Comparison of ENCODE assay signal across 25 mouse cellular contexts in genomic region chr3:53854261-53854660, GRCm38 (mm10). TPM values are rescaled to one million over a fixed set of nuclear protein-coding genes. Genes with fewer than 3 reads are reported as not detected.
DNase-seq lines count a peak whose midpoint lies in the region; ATAC-seq and TF ChIP-seq lines count a peak whose summit lies in the region.
"Had no signal": no experiment of that assay in that cellular context is flagged by ENCODE, and none has a peak within 500 bp of the region (broad histone marks: within the 10 kb centered on the region; RNA-seq: fewer than 3 reads in every experiment).

No protein-coding gene starts in this region.

- no peak for TF ChIP-seq EP300 in heart, adult 2 months (IDR thresholded peaks at IDR 0.05; ENCODE audit: insufficient read depth, low read depth, low read length)

- no peak overlapping the region for H3K4me3 ChIP-seq in heart, adult 2 months
- H3K4me3 ChIP-seq in midbrain, embryonic 11.5 days (ENCODE audit: low read depth, low read length), result no peak overlapping the region
- H3K4me3 ChIP-seq in midbrain, postnatal 0 days (ENCODE audit: low read depth, low read length), result no peak overlapping the region
- H3K4me3 ChIP-seq: embryonic facial prominence, embryonic 10.5 days; embryonic facial prominence, embryonic 12.5 days; forebrain, embryonic 12.5 days; forebrain, embryonic 15.5 days had no signal

- H3K36me3 ChIP-seq in heart, adult 2 months (ENCODE audit: control insufficient read depth, insufficient read depth, low read length), result no peaks in the 10 kb centered on the region; the same call in 1 of the 2 replicates
- no peaks in the 10 kb centered on the region for H3K36me3 ChIP-seq in midbrain, embryonic 11.5 days (ENCODE audit: control insufficient read depth, insufficient read depth, low read length)
- peaks cover 12% of the 10 kb centered on the region; the same call in 1 of the 2 replicates for H3K36me3 ChIP-seq in midbrain, postnatal 0 days (ENCODE audit: insufficient read depth, low read length)

- no peak overlapping the region for H3K27ac ChIP-seq in heart, adult 2 months
- no peak overlapping the region for H3K27ac ChIP-seq in midbrain, embryonic 11.5 days (ENCODE audit: low read depth, low read length)
- no peak overlapping the region for H3K27ac ChIP-seq in midbrain, postnatal 0 days (ENCODE audit: low read depth, low read length)
- H3K27ac ChIP-seq: embryonic facial prominence, embryonic 10.5 days; embryonic facial prominence, embryonic 12.5 days; forebrain, embryonic 12.5 days; forebrain, embryonic 15.5 days had no signal

- ATAC-seq in midbrain, embryonic 11.5 days (ENCODE audit: low FRiP score), result no peak
- ATAC-seq in midbrain, postnatal 0 days (ENCODE audit: low FRiP score), result no peak
- ATAC-seq: forebrain, embryonic 15.5 days; forebrain, postnatal 0 days had no signal

- no peaks in the 10 kb centered on the region for H3K4me1 ChIP-seq in heart, adult 2 months (ENCODE audit: control insufficient read depth, insufficient read depth, low read length)
- no peaks in the 10 kb centered on the region for H3K4me1 ChIP-seq in midbrain, embryonic 11.5 days (ENCODE audit: control insufficient read depth, insufficient read depth, low read length)
- no peaks in the 10 kb centered on the region for H3K4me1 ChIP-seq in midbrain, postnatal 0 days (ENCODE audit: insufficient read depth, low read length)
- H3K4me1 ChIP-seq: embryonic facial prominence, embryonic 10.5 days; embryonic facial prominence, embryonic 12.5 days; forebrain, embryonic 12.5 days; forebrain, embryonic 15.5 days had no signal

- no peak overlapping the region for H3K4me2 ChIP-seq in midbrain, embryonic 11.5 days
- H3K4me2 ChIP-seq in midbrain, postnatal 0 days (ENCODE audit: low read depth, low read length, poor library complexity, severe bottlenecking), result no peak overlapping the region
- H3K4me2 ChIP-seq: embryonic facial prominence, embryonic 12.5 days; forebrain, embryonic 12.5 days; forebrain, embryonic 15.5 days had no signal

- DNase-seq in heart, adult 11 months, result peak; percentile 59
- no peak for DNase-seq in heart, adult 2 months
- DNase-seq in midbrain, embryonic 11.5 days (ENCODE audit: low spot score, missing footprints), result peak; percentile 73
- no peak for DNase-seq in midbrain, postnatal 0 days (ENCODE audit: low spot score)
- no peak for DNase-seq in cerebellum, adult 9-11 months
- DNase-seq: adrenal gland, adult 2 months; adrenal gland, postnatal 10 days; adrenal gland, postnatal 25 days; cerebellum, adult 11 months; cerebellum, adult 18-20 months; cerebellum, adult 8-10 months; cerebellum, postnatal 10 days; cerebellum, postnatal 25 days; forebrain, postnatal 0 days had no signal

- H3K9ac ChIP-seq in heart, adult 2 months (ENCODE audit: low read depth, low read length), result no peak overlapping the region
- H3K9ac ChIP-seq in midbrain, embryonic 11.5 days (ENCODE audit: low read length), result no peak overlapping the region
- H3K9ac ChIP-seq in midbrain, postnatal 0 days (replicated peaks; ENCODE audit: low read length, poor library complexity, severe bottlenecking), result no peak overlapping the region
- H3K9ac ChIP-seq: embryonic facial prominence, embryonic 12.5 days; forebrain, embryonic 12.5 days; forebrain, embryonic 15.5 days; forebrain, postnatal 0 days had no signal

- no peak for TF ChIP-seq POLR2A in heart, adult 2 months (IDR thresholded peaks at IDR 0.05; ENCODE audit: insufficient read depth, low read depth, low read length)

- no peaks in the 10 kb centered on the region for H3K27me3 ChIP-seq in heart, adult 2 months (ENCODE audit: control insufficient read depth, insufficient read depth, low read length)
- no peaks in the 10 kb centered on the region for H3K27me3 ChIP-seq in midbrain, embryonic 11.5 days (ENCODE audit: control insufficient read depth, insufficient read depth, low read length)
- H3K27me3 ChIP-seq in midbrain, postnatal 0 days (ENCODE audit: insufficient read depth, low read length), result no peaks in the 10 kb centered on the region
- H3K27me3 ChIP-seq: embryonic facial prominence, embryonic 12.5 days; forebrain, embryonic 12.5 days; forebrain, embryonic 15.5 days had no signal

- H3K79me2 ChIP-seq in heart, adult 2 months (replicated peaks; ENCODE audit: control insufficient read depth, insufficient read depth, low read length), result no peaks in the 10 kb centered on the region

- 84% methylated on average over 4 of the region's 4 CpGs for WGBS in heart, adult 2 months
- WGBS in midbrain, embryonic 11.5 days, result 85% methylated on average over 4 of the region's 4 CpGs
- WGBS in midbrain, postnatal 0 days, result 88% methylated on average over 4 of the region's 4 CpGs

- H3K9me3 ChIP-seq in midbrain, embryonic 11.5 days (ENCODE audit: control insufficient read depth, low read length), result no peaks in the 10 kb centered on the region
- no peaks in the 10 kb centered on the region for H3K9me3 ChIP-seq in midbrain, postnatal 0 days (ENCODE audit: low read length)
- H3K9me3 ChIP-seq: embryonic facial prominence, embryonic 10.5 days; embryonic facial prominence, embryonic 12.5 days; forebrain, embryonic 12.5 days; forebrain, embryonic 15.5 days had no signal

- TF ChIP-seq CTCF in heart, adult 2 months (IDR thresholded peaks at IDR 0.05), result no peak
- TF ChIP-seq CTCF in midbrain, postnatal 0 days (IDR thresholded peaks at IDR 0.05), result no peak

- intact Hi-C loops in heart, adult 2 months (cut with DNase I), result no loop called here

RNA-seq across cellular contexts. Expression of gene Ufm1, which starts 9.4 kb away (rescaled TPM):
- 10 to 100 TPM; 47.9 to 53.9 TPM for total RNA-seq in heart, adult 2 months (2021)
- 9.6 and 18.9 TPM in 2 replicates for polyA plus RNA-seq in heart, adult 2 months (2012; rRNA removed)
- polyA plus RNA-seq in midbrain, embryonic 11.5 days (2014; fragmentation: Nextera tagmentation; extraction: Ambion mirVana), result 105 and 109 TPM in 2 replicates
- total RNA-seq in midbrain, postnatal 0 days (2014; rRNA removed), result 28.1 and 33.1 TPM in 2 replicates
- 73.7 and 83.4 TPM in 2 replicates for polyA plus RNA-seq in midbrain, postnatal 0 days (2015; fragmentation: Nextera tagmentation; extraction: Ambion mirVana)

RNA-seq across cellular contexts. Expression of gene Gm10985, which starts 9.4 kb away (rescaled TPM):
- total RNA-seq in heart, adult 2 months (2021), result not detected
- polyA plus RNA-seq in heart, adult 2 months (2012; rRNA removed), result not detected in 2 replicates
- not detected in 2 replicates for polyA plus RNA-seq in midbrain, embryonic 11.5 days (2014; fragmentation: Nextera tagmentation; extraction: Ambion mirVana)
- not detected in 2 replicates for total RNA-seq in midbrain, postnatal 0 days (2014; rRNA removed)
- not detected in 2 replicates for polyA plus RNA-seq in midbrain, postnatal 0 days (2015; fragmentation: Nextera tagmentation; extraction: Ambion mirVana)
- total RNA-seq: adrenal gland, adult 2 months; adrenal gland, postnatal 10 days; adrenal gland, postnatal 25 days; adrenal gland, postnatal 4 days; ES-E14; forebrain, postnatal 0 days; MEL had no signal
- polyA plus RNA-seq: adrenal gland, adult 2 months; brain, embryonic 14.5 days; C2C12; cortical plate, adult 2 months; embryonic facial prominence, embryonic 10.5 days; embryonic facial prominence, embryonic 12.5 days; embryonic facial prominence, embryonic 14.5 days; forebrain, embryonic 12.5 days; forebrain, embryonic 15.5 days; forebrain, postnatal 0 days had no signal

Comparison
In these comparisons a context has a peak if more than half of its experiments do, and no peak if none do; other contexts are left out.
1. DNase-seq: peak in heart, adult 11 months (single experiment) and midbrain, embryonic 11.5 days (single experiment); none in heart, adult 2 months (0 of 2), midbrain, postnatal 0 days (single experiment) and cerebellum, adult 9-11 months (single experiment).